Mouse (Mus musculus): ENCODE results near the gene Stab1.

GRCm38 (mm10) chr14:31161638-31162037 lies 6.8 kb downstream of the Stab1 start:
- TF ChIP-seq CTCF (IDR thresholded peaks at IDR 0.05; ENCODE audit: insufficient read depth, low read length) (no peak), POLR2A (IDR thresholded peaks at IDR 0.05; ENCODE audit: borderline replicate concordance, extremely low read depth, low read depth, low read length) (no peak)

Data from lung, adult 2 months (tissue).